Mouse (Mus musculus) frontal cortex, postnatal 14 days (tissue): ENCODE results near the gene Spaca6.

ENCODE experiments used
- DNase-seq, 2 experiments: peaks; one replicate each; pipeline ENCODE4 v3.0.0; 2022; ENCODE audit warnings: low spot score in 2 of 2

The Spaca6 gene

DNA sequence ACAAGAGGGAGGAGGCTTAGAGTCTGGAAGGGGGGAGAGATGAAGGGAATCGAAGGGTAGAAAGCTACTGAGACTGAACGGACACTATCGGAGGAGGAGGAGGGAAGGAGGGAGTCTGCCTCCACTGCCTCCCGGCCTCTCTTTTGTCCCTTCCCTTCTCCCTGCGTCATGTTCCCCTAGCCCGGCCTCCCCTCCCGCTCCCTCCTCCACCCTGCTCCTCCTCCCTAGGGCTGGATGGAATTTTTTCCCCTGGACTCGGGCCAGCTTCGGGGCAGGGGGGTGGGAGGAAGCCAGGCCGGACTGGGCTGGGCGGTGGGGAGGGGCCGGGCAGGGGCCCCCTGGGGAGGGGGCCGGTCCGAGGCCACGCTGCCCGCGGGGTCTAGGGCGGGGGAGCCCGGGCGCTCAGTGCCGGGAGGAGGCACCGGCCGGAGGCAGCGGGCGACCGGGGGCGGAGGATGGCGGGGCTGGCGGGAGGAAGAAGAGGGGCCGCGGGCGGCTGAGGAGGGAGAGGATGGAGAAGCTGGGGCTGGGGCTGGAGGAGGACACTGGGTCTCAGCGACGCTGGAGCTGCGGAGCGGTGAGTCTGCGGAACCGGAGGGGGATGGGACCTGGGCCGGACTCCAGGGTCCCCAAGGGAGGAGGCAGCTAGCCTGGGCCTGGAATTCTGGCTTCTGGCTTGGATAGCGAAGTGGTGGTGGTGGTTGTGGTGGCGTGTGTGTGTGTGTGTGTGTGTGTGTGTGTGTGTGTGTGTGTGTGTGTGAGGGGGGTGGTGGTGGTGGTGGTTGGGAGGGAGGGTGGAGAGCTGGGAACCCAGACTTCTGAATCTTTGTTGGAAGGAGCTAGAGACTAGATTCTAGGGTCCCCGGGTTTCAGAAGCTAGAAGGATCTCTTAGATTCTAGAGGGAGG is at the start of gene Spaca6:
Gene Spaca6 (plus strand): TSS at position 408 of the 907 bp plus-strand sequence.
- peak; percentile 79 to 82 for DNase-seq

GRCm38 (mm10) chr17:17790866-17791630 is 35.9 kb upstream of the Spaca6 start:
- no peak for DNase-seq

- DNase-seq, result peak in 1 of 2 experiments; percentile 4
Measured at GRCm38 (mm10) chr17:17792578-17792977, 34.4 kb upstream of the Spaca6 start.

DNA sequence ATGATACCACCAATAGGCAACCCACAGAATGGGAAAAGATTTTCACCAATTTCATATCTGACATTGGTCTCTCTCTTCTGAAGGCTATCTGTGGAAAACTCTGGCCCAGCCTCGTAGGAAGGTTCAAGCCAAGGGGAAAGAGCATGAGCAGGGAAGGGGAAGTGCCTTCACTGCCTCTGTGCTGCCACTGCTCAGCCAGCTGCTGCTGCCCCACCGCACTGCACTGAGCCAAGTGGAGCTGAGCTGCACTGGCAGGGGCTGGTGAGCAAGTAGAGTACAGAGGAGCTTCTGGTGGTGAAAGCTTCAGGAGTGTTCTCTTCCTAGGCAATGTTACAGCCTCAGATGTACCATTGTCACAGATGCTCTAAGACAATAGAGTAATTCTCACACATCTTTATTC is 31.4 kb upstream of the Spaca6 start:
- no peak for DNase-seq

GRCm38 (mm10) chr17:17823612-17824336 is 3.2 kb upstream of the Spaca6 start:
- DNase-seq, result no peak

DNA sequence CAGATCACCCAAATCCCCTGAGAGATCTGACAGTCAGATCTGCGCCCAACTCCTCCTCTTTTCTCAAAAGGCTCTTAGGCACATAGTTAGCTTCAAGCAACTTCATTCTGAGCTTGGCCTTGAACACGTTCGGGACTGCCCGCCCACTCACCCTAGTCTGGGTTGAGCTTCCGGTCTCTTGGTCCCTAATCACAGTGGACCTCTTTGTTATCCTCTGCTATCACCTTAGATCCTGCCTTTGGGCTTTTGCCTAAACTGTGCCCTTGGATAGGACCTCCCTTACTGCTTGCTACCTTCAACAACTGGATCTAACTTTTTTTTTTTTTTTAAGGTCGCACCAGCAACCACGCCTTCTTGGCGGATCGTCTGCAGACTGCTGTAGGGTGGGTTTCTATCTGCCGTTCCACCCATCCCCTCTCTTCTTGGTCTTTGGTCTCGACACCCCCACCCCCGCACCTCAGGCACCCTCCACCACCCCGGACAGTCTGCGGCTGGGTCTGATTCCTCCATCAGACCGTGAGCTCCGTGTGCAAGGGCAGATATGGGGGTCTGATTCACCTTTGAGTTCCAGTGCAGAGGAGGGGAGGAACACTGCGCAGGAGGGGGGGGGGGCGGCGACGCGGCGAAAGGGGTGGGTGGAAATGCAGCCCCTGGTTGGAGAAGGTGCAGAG is 902 bp upstream of the Spaca6 start:
- DNase-seq, result peak; percentile 20 to 51

- peak; percentile 45 to 48 for DNase-seq
Measured at GRCm38 (mm10) chr17:17827658-17828190, 766 bp downstream of the Spaca6 start.

GRCm38 (mm10) chr17:17828191-17828981 is 1.4 kb downstream of the Spaca6 start:
- peak; percentile 26 to 67 for DNase-seq

DNA sequence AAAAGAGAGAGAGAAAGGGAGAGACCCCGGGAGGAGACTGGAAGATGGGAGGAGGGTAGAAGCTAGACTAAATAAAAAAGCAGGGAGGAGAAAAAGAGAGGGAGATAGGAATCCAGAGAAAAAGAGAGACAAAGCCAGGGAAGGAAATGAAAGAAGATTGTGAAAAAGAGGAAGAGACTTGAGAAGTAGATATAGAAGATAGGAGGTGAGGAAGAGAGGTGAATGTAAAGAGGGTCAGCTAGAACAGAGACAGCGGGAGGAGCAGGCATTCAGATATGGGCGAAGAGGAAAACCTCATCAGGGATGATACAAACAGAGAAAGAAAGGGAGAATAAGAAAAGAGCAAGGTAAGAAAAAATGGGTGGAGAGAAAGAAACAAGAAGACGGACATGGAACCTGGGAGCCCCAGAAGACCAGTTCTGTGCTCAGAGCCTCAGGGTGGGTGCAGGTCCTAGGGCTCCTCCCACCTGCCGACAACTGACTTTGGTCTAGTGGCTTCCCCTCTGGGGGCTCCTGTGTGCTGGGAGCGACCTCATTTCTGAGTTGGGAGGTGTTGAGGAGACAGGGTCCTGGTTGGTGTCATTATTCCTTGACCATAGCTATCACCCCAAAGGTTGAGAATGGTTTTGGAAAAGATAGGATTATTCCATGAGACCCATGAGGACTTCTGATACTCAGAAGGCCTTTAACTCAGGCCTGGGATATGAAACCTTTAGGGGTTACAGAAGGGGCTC is 2.3 kb downstream of the Spaca6 start:
- DNase-seq, result no peak

GRCm38 (mm10) chr17:17829816-17830535 is 3.0 kb downstream of the Spaca6 start:
- DNase-seq, result no peak

- no peak for DNase-seq
Measured at GRCm38 (mm10) chr17:17830731-17831130, 3.8 kb downstream of the Spaca6 start.

DNA sequence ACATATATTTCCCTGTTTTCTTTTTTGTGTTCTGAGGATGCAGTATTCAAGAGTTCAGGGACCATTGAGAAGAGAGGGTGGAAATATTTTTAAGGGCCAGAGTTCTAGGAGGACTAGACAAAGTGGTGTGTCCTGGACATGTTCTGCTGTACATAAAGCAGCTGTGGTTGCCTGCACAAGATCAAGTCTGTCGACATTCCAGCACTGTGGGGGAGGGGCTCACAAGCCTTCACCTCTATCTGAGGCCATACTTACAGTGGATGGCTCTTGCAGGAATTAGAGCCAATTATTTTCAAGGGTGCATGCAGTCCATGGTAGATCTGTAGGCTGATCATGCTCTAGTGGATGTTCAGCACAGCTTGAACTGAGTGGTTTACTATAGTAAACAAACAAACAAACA is 7.9 kb downstream of the Spaca6 start:
- DNase-seq, result no peak

GRCm38 (mm10) chr17:17836101-17836500 is 9.1 kb downstream of the Spaca6 start:
- no peak for DNase-seq

- DNase-seq, result peak; percentile 29 to 31
Measured at GRCm38 (mm10) chr17:17837426-17837825, 10.5 kb downstream of the Spaca6 start.

DNA sequence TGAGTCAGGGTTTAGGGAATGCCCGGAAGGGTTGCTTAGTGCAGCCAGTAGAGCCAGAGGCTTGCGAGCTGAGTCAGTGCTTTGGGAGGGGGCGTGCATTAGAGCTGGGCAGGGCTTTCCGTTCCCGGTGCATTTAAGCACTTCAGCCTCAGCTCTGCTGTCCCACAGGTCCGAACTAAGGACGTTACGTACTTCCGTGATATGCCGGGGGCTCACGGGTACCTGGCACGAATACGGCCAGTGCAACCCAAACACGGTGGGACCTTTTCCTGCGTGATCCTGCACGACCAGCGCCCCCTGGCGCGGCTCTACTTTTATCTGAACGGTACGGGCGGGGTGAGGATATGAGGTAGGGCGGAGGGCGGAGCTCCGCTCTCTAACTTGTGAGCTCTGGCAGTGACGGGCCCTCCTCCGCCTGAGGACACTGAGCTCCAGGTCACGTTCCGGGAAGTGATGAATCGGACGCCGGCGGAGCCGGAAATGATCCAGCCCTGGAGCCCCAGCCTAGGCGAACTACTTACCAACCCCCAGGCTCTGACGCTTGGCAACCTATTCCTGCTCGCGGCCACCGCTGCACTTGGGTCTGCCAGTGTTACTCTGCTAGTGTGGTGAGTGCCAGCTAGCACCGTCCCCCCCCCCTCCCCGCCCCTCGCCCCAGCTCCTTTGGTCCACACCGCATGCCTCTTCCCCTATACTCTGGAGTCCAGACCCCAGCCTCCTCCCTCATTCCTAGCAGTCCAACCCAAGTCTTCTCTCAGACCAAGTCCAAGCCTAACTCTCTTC is 11.2 kb downstream of the Spaca6 start:
- peak; percentile 94 for DNase-seq

DNA sequence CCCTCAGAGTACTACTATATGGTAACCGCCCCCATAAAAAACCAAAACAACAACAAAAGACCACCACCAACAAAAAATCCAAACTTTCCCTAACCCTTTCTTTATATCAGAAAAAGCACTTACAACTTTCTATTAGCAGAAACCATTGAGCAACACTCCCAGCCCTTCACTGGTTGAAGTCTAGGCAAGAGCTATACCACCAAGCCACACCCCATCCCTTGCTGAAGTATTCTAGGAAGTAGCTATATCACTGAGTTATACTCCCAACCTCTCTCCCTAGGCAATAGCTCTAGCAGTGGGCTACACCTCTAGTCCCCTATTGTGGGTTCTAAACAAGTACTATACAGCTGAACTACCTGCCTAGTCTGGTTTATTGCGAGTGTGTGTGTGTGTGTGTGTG is 12.3 kb downstream of the Spaca6 start:
- DNase-seq, result no peak

- no peak for DNase-seq
Measured at GRCm38 (mm10) chr17:17840796-17841195, 13.8 kb downstream of the Spaca6 start.
